Mouse (Mus musculus) testis, postnatal 10 days (tissue): ENCODE data around the gene Rhox7b.
"Not testable (repeated sequence)": the region's sequence is repeated elsewhere in the genome, so short reads cannot be mapped to it uniquely, and the experiment has no call there.

Experiments used
- DNase-seq: peaks from one replicate; pipeline ENCODE4 v3.0.0; 2021; ENCODE audit warnings: low spot score

Rhox7b gene

GRCm38 (mm10) chrX:37897132-37897531 lies at the start of gene Rhox7b:
Gene Rhox7b (minus strand): TSS chrX:37897232.
- not testable (repeated sequence) for DNase-seq

- no peak for DNase-seq
Measured at GRCm38 (mm10) chrX:37916311-37916710, 19.3 kb upstream of the Rhox7b start.

GRCm38 (mm10) chrX:37908581-37908980 lies 11.5 kb upstream of the Rhox7b start:
- peak; percentile 44 for DNase-seq

GRCm38 (mm10) chrX:37903727-37904126 lies 6.7 kb upstream of the Rhox7b start:
- peak; percentile 49 for DNase-seq

- DNase-seq, result not testable (repeated sequence)
Measured at GRCm38 (mm10) chrX:37901670-37902069, 4.6 kb upstream of the Rhox7b start, which contains the start of gene Rhox9. Gene Rhox9 (minus strand): TSS chrX:37901770.

GRCm38 (mm10) chrX:37878844-37879243 lies 18.2 kb downstream of the Rhox7b start, which contains the start of gene Rhox8:
Gene Rhox8 (minus strand): TSS chrX:37878944.
- DNase-seq, result peak; percentile 41

GRCm38 (mm10) chrX:37871641-37872040 lies 25.4 kb downstream of the Rhox7b start:
- DNase-seq, result no peak
